Mouse (Mus musculus): ENCODE measurements around the gene Zbtb4. TPM values are rescaled to one million over a fixed set of nuclear protein-coding genes. Genes with fewer than 3 reads are reported as not detected.

Gene Zbtb4
- polyA plus RNA-seq, 1 experiment = 9.4 TPM

DNA sequence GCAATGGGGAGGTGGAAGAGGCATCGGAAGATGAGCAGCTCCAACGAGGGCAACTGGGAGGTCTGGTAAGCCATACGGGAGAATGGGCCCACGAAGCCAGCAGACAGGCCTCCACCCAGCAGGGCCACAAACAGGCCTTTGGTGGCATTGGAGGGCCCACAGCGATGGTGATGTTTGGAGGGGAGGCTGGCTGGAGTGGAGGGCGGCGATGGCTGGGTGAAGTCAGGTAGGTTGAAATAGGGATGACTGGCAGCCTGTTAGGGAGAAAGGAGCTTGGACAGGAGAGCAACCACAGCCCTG, 4.9 kb upstream of the Zbtb4 start:
- no peaks in the 10 kb centered on the region for H3K27me3 ChIP-seq (ENCODE audit: control insufficient read depth, insufficient read depth, insufficient read length)
- H3K36me3 ChIP-seq (ENCODE audit: control insufficient read depth, insufficient read depth) = no peaks in the 10 kb centered on the region
- no peak overlapping the region for H3K4me2 ChIP-seq (ENCODE audit: low read depth)
- H3K79me2 ChIP-seq (ENCODE audit: control insufficient read depth, insufficient read depth) = peaks cover 21% of the 10 kb centered on the region
- no peak for TF ChIP-seq MYOG (IDR thresholded peaks at IDR 0.05; ENCODE audit: control insufficient read depth in 1 of 3, insufficient read depth in 1 of 3, insufficient read length in 2 of 3, low read depth in 2 of 3)
- no peak for TF ChIP-seq TCF3 (IDR thresholded peaks at IDR 0.05; ENCODE audit: insufficient read length, low read depth)
- no peak for TF ChIP-seq MAX (IDR thresholded peaks at IDR 0.05; ENCODE audit: low read depth)
- TF ChIP-seq SRF (IDR thresholded peaks at IDR 0.05; ENCODE audit: control insufficient read depth, insufficient read length, low read depth) = no peak
- TF ChIP-seq POLR2AphosphoS2 (IDR thresholded peaks at IDR 0.05; ENCODE audit: insufficient read length, low read depth) = no peak
- no peak for TF ChIP-seq MYOD1 (IDR thresholded peaks at IDR 0.05; ENCODE audit: control insufficient read depth in 1 of 3, insufficient read length in 2 of 3, low read depth in 2 of 3)
- no peak for TF ChIP-seq TCF12 (IDR thresholded peaks at IDR 0.05; ENCODE audit: insufficient read depth, poor library complexity, severe bottlenecking)
- no peak for TF ChIP-seq REST (IDR thresholded peaks at IDR 0.05; ENCODE audit: insufficient read depth, insufficient read length)
- no peak overlapping the region for H3K4me3 ChIP-seq
- H3ac ChIP-seq (ENCODE audit: control insufficient read depth, insufficient read length) = no peak overlapping the region

- H3K79me2 ChIP-seq (ENCODE audit: control insufficient read depth, insufficient read depth) = peaks cover 16% of the 10 kb centered on the region
- no peak within 1 kb of the TSS for H3K4me3 ChIP-seq
- no peak within 1 kb of the TSS for H3ac ChIP-seq (ENCODE audit: control insufficient read depth, insufficient read length)
- no peak within 1 kb of the TSS for H3K4me2 ChIP-seq (ENCODE audit: low read depth)
- H3K27me3 ChIP-seq (ENCODE audit: control insufficient read depth, insufficient read depth, insufficient read length) = no peaks in the 10 kb centered on the region
- no peaks in the 10 kb centered on the region for H3K36me3 ChIP-seq (ENCODE audit: control insufficient read depth, insufficient read depth)
- TF ChIP-seq MYOG (IDR thresholded peaks at IDR 0.05; ENCODE audit: control insufficient read depth in 1 of 3, insufficient read depth in 1 of 3, insufficient read length in 2 of 3, low read depth in 2 of 3) (no peak), REST (IDR thresholded peaks at IDR 0.05; ENCODE audit: insufficient read depth, insufficient read length) (no peak), MYOD1 (IDR thresholded peaks at IDR 0.05; ENCODE audit: control insufficient read depth in 1 of 3, insufficient read length in 2 of 3, low read depth in 2 of 3) (no peak), TCF3 (IDR thresholded peaks at IDR 0.05; ENCODE audit: insufficient read length, low read depth) (no peak), E2F4 (IDR thresholded peaks at IDR 0.05; ENCODE audit: insufficient read depth) (no peak), MAX (IDR thresholded peaks at IDR 0.05; ENCODE audit: low read depth) (no peak), SRF (IDR thresholded peaks at IDR 0.05; ENCODE audit: control insufficient read depth, insufficient read length, low read depth) (no peak), CEBPB (IDR thresholded peaks at IDR 0.05; ENCODE audit: insufficient read depth, poor library complexity, severe bottlenecking) (no peak)
Observed at GRCm38 (mm10) chr11:69761868-69762267, 3.8 kb upstream of the Zbtb4 start, which contains the start of gene Slc35g3. TSS of gene Slc35g3 (minus strand) at chr11:69761968.

- no peak overlapping the region for H3ac ChIP-seq (ENCODE audit: control insufficient read depth, insufficient read length)
- peaks cover 11% of the 10 kb centered on the region for H3K79me2 ChIP-seq (ENCODE audit: control insufficient read depth, insufficient read depth)
- TF ChIP-seq E2F4 (IDR thresholded peaks at IDR 0.05; ENCODE audit: insufficient read depth) = no peak
- TF ChIP-seq MYOG (IDR thresholded peaks at IDR 0.05; ENCODE audit: control insufficient read depth in 1 of 3, insufficient read depth in 1 of 3, insufficient read length in 2 of 3, low read depth in 2 of 3) = no peak
- TF ChIP-seq SRF (IDR thresholded peaks at IDR 0.05; ENCODE audit: control insufficient read depth, insufficient read length, low read depth) = no peak
- TF ChIP-seq MYOD1 (IDR thresholded peaks at IDR 0.05; ENCODE audit: control insufficient read depth in 1 of 3, insufficient read length in 2 of 3, low read depth in 2 of 3) = no peak
- TF ChIP-seq CEBPB (IDR thresholded peaks at IDR 0.05; ENCODE audit: insufficient read depth, poor library complexity, severe bottlenecking) = no peak
- no peak for TF ChIP-seq TCF12 (IDR thresholded peaks at IDR 0.05; ENCODE audit: insufficient read depth, poor library complexity, severe bottlenecking)
- no peak for TF ChIP-seq POLR2A (IDR thresholded peaks at IDR 0.05; ENCODE audit: insufficient read length, low read depth)
- no peak for TF ChIP-seq USF1 (IDR thresholded peaks at IDR 0.05; ENCODE audit: low read depth)
- no peak for TF ChIP-seq REST (IDR thresholded peaks at IDR 0.05; ENCODE audit: insufficient read depth, insufficient read length)
- no peak for TF ChIP-seq MAX (IDR thresholded peaks at IDR 0.05; ENCODE audit: low read depth)
- TF ChIP-seq POLR2AphosphoS2 (IDR thresholded peaks at IDR 0.05; ENCODE audit: insufficient read length, low read depth) = no peak
- TF ChIP-seq TCF3 (IDR thresholded peaks at IDR 0.05; ENCODE audit: insufficient read length, low read depth) = no peak
- H3K27me3 ChIP-seq (ENCODE audit: control insufficient read depth, insufficient read depth, insufficient read length) = no peaks in the 10 kb centered on the region
- no peak overlapping the region for H3K4me2 ChIP-seq (ENCODE audit: low read depth)
- no peaks in the 10 kb centered on the region for H3K36me3 ChIP-seq (ENCODE audit: control insufficient read depth, insufficient read depth)
- H3K4me3 ChIP-seq = no peak overlapping the region
Observed at GRCm38 (mm10) chr11:69763551-69763950, 2.2 kb upstream of the Zbtb4 start.

GRCm38 (mm10) chr11:69766126-69766609, 456 bp downstream of the Zbtb4 start:
- Histone ChIP-seq H3K4me2 (ENCODE audit: low read depth) (peak overlapping the region; percentile 64), H3K4me3 (peak overlapping the region; percentile 59), H3ac (ENCODE audit: control insufficient read depth, insufficient read length) (peak overlapping the region; percentile 42), H3K36me3 (ENCODE audit: control insufficient read depth, insufficient read depth) (peaks cover 5% of the 10 kb centered on the region), H3K27me3 (ENCODE audit: control insufficient read depth, insufficient read depth, insufficient read length) (no peaks in the 10 kb centered on the region), H3K79me2 (ENCODE audit: control insufficient read depth, insufficient read depth) (peaks cover 22% of the 10 kb centered on the region)
- no peak for TF ChIP-seq TCF3 (IDR thresholded peaks at IDR 0.05; ENCODE audit: insufficient read length, low read depth)
- TF ChIP-seq POLR2A (IDR thresholded peaks at IDR 0.05; ENCODE audit: insufficient read length, low read depth) = peak; percentile 51

GRCm38 (mm10) chr11:69766872-69767624, 1.3 kb downstream of the Zbtb4 start:
- TF ChIP-seq REST (IDR thresholded peaks at IDR 0.05; ENCODE audit: insufficient read depth, insufficient read length) = no peak
- TF ChIP-seq CEBPB (IDR thresholded peaks at IDR 0.05; ENCODE audit: insufficient read depth, poor library complexity, severe bottlenecking) = no peak
- no peak for TF ChIP-seq POLR2AphosphoS2 (IDR thresholded peaks at IDR 0.05; ENCODE audit: insufficient read length, low read depth)
- TF ChIP-seq TCF12 (IDR thresholded peaks at IDR 0.05; ENCODE audit: insufficient read depth, poor library complexity, severe bottlenecking) = no peak
- no peak for TF ChIP-seq TCF3 (IDR thresholded peaks at IDR 0.05; ENCODE audit: insufficient read length, low read depth)
- TF ChIP-seq POLR2A (IDR thresholded peaks at IDR 0.05; ENCODE audit: insufficient read length, low read depth) = no peak

More at GRCm38 (mm10) chr11:69766872-69767624, 1.3 kb downstream of the Zbtb4 start:
- peaks cover 22% of the 10 kb centered on the region for H3K79me2 ChIP-seq (ENCODE audit: control insufficient read depth, insufficient read depth)
- peak overlapping the region; percentile 64 for H3K4me2 ChIP-seq (ENCODE audit: low read depth)
- H3K4me3 ChIP-seq = peak overlapping the region; percentile 59
- no peaks in the 10 kb centered on the region for H3K27me3 ChIP-seq (ENCODE audit: control insufficient read depth, insufficient read depth, insufficient read length)
- H3K36me3 ChIP-seq (ENCODE audit: control insufficient read depth, insufficient read depth) = peaks cover 5% of the 10 kb centered on the region
- peak overlapping the region; percentile 2 for H3ac ChIP-seq (ENCODE audit: control insufficient read depth, insufficient read length)

Measured in myocyte (in vitro differentiated cells).